Mouse (Mus musculus): Measurements from ENCODE around the gene E130308A19Rik.

- TF ChIP-seq TBP (conservative IDR thresholded peaks at IDR 0.05; ENCODE audit: low read depth, low read length): no peak
- TF ChIP-seq ETS1 (conservative IDR thresholded peaks at IDR 0.05; ENCODE audit: low read depth, low read length): no peak
Observed at GRCm38 (mm10) chr4:59675699-59676098, 49.7 kb downstream of the E130308A19Rik start.

Measured in CH12.LX (cell line).